Mouse (Mus musculus): Measurements from ENCODE around the gene Eif2d. TPM values are rescaled to one million over a fixed set of nuclear protein-coding genes. Genes with fewer than 3 reads are reported as not detected.
"Not testable (repeated sequence)": the region's sequence is repeated elsewhere in the genome, so short reads cannot be mapped to it uniquely, and the experiment has no call there.

The Eif2d gene
- polyA plus RNA-seq, 1 experiment from 2014 or later = 71.9 TPM

DNA sequence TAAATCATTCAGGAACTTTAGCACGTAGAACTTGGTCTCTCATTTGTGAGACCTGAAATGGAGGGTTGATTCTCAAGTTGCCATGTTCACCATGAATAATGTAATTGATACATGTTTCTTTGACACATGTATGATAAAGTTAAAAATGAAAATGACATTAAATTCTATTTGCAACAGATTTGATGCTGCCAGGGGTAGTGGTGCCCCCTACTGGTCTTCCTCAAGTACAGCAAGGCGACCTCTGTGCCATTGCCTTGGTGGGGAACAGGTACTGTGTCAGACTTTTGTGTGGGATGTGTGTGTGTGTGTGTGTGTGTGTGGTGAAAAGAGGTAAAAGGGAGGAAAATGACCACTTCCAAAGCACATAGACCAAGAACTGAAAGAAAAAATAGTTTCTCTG is 2.5 kb downstream of the Eif2d start:
- peaks cover 6% of the 10 kb centered on the region for H3K4me1 ChIP-seq (ENCODE audit: control insufficient read depth, insufficient read depth, low read length)
- no peak overlapping the region for H3K9ac ChIP-seq (replicated peaks; ENCODE audit: low read depth, low read length)
- no peak for ATAC-seq (ENCODE audit: insufficient number of reproducible peaks, insufficient read depth, low FRiP score, low read depth)
- no peak overlapping the region for H3K4me3 ChIP-seq (ENCODE audit: low read depth, low read length)
- H3K9me3 ChIP-seq (ENCODE audit: control insufficient read depth, low read depth, low read length) = no peaks in the 10 kb centered on the region
- H3K27me3 ChIP-seq (ENCODE audit: control insufficient read depth, insufficient read depth, low read length) = no peaks in the 10 kb centered on the region
- no peak overlapping the region for H3K27ac ChIP-seq (ENCODE audit: low read length)
- H3K4me2 ChIP-seq (replicated peaks; ENCODE audit: low read depth, low read length) = no peak overlapping the region
- WGBS = 51% methylated on average over 2 of the region's 2 CpGs
- H3K36me3 ChIP-seq (ENCODE audit: control insufficient read depth, insufficient read depth, low read length) = peaks cover 12% of the 10 kb centered on the region; the same call in 1 of the 2 replicates

DNA sequence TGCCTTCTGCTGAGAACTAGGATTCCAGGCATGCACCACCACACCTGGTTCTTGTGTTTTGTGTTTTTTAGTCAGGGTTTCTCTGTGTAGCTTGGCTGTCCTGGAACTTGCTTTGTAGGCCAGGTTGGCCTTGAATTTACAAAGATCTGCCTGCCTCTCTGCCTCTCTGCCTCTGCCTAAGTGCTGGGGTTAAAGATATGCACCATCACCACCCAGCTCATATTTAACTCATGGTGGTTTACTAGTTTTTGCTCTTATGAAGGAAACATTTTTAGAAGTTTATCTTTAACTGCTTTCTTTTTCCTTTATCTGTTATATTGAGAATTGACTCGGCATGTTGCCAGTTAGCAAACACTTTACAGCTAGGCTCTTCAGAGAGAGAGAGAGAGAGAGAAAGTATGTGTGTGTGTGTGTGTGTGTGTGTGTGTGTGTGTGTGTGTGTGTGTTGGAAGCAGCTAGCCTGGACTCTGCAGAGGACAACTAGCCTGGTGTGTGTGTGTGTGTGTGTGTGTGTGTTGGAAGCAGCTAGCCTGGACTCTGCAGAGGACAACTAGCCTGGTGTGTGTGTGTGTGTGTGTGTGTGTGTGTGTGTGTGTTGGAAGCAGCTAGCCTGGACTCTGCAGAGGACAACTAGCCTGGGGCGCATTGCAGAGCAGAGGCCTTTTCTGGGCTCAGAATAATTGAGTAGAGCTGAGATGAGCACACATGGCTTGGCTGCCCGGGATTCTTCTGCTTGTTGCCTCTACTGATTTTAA is 6.8 kb downstream of the Eif2d start:
- ATAC-seq (ENCODE audit: insufficient number of reproducible peaks, insufficient read depth, low FRiP score, low read depth) = not testable (repeated sequence)
- H3K36me3 ChIP-seq (ENCODE audit: control insufficient read depth, insufficient read depth, low read length) = peaks cover 40% of the 10 kb centered on the region

DNA sequence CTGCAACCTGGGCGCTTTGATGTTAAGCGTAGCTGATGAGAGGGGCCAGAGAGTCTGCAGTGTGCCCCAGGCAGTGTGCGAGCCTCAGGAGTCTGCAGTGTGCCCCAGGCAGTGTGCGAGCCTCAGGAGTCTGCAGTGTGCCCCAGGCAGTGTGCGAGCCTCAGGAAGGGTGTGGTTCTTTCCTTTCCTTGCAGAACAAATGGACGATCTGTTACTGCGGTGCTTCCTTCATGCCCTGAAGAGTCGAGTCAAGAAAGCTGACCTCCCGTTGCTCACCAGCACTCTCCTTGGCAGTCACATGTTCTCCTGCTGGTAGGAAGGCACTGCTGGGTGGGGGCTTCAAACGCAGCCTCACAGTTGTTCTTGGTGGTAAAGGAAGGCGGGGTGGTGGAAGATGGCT is 8.1 kb downstream of the Eif2d start:
- Histone ChIP-seq H3K4me2 (replicated peaks; ENCODE audit: low read depth, low read length) (no peak overlapping the region), H3K4me1 (ENCODE audit: control insufficient read depth, insufficient read depth, low read length) (no peaks in the 10 kb centered on the region), H3K36me3 (ENCODE audit: control insufficient read depth, insufficient read depth, low read length) (peaks cover 52% of the 10 kb centered on the region), H3K4me3 (ENCODE audit: low read depth, low read length) (no peak overlapping the region), H3K9me3 (ENCODE audit: control insufficient read depth, low read depth, low read length) (no peaks in the 10 kb centered on the region), H3K27me3 (ENCODE audit: control insufficient read depth, insufficient read depth, low read length) (no peaks in the 10 kb centered on the region), H3K27ac (ENCODE audit: low read length) (no peak overlapping the region), H3K9ac (replicated peaks; ENCODE audit: low read depth, low read length) (no peak overlapping the region)
- 82% methylated on average over 11 of the region's 11 CpGs for WGBS
- ATAC-seq (ENCODE audit: insufficient number of reproducible peaks, insufficient read depth, low FRiP score, low read depth) = no peak

More for the DNA sequence above, 6.8 kb downstream of the Eif2d start:
- H3K9me3 ChIP-seq (ENCODE audit: control insufficient read depth, low read depth, low read length); H3K27me3 ChIP-seq (ENCODE audit: control insufficient read depth, insufficient read depth, low read length); H3K4me3 ChIP-seq (ENCODE audit: low read depth, low read length); H3K9ac ChIP-seq (replicated peaks; ENCODE audit: low read depth, low read length); H3K27ac ChIP-seq (ENCODE audit: low read length); H3K4me2 ChIP-seq (replicated peaks; ENCODE audit: low read depth, low read length); H3K4me1 ChIP-seq (ENCODE audit: control insufficient read depth, insufficient read depth, low read length): not testable (repeated sequence)
- 81% methylated on average over 3 of the region's 3 CpGs for WGBS

DNA sequence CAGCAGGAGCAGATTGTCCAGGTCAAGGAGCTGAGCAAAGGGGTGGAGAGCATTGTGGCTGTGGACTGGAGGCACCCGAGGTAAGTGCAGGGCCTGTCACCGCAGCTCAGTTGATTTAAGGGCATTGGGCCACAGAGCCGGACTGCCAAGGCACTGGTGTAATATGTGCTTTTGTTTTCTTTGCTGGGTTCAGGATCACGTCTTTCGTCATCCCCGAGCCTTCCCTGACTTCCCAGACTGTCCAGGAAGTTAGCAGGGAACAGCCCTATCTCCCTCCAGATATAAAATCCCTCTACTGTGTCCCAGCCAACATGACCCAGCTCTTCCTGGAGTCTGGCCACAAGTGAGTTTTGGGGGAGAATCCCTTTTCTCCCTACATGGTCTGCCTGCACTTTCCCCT is 11.4 kb downstream of the Eif2d start:
- peaks cover 70% of the 10 kb centered on the region for H3K36me3 ChIP-seq (ENCODE audit: control insufficient read depth, insufficient read depth, low read length)
- 85% methylated on average over 6 of the region's 6 CpGs for WGBS

DNA sequence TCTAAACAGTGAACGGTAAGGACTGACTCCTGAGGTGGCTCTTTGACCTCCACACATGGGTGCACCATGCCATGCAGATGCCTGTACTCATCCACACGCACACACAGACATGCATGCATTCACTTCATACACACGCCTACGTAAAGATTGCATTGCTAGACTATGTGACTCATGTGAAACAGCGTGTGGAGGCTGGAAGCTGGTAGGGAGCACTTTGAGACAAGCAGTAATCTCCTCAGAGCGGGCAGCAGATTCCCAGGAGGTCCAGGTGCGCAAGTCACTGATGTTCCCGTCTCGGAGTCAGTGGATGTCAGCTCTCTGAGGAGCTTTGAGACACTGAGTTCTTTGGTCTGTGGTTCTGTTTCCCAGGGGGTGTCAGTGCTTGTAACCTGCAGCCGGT is 14.6 kb downstream of the Eif2d start:
- WGBS = 93% methylated on average over 10 of the region's 10 CpGs
- Histone ChIP-seq H3K9me3 (ENCODE audit: control insufficient read depth, low read depth, low read length) (no peaks in the 10 kb centered on the region), H3K36me3 (ENCODE audit: control insufficient read depth, insufficient read depth, low read length) (peaks cover 83% of the 10 kb centered on the region), H3K4me2 (replicated peaks; ENCODE audit: low read depth, low read length) (no peak overlapping the region), H3K4me3 (ENCODE audit: low read depth, low read length) (no peak overlapping the region), H3K4me1 (ENCODE audit: control insufficient read depth, insufficient read depth, low read length) (no peaks in the 10 kb centered on the region), H3K9ac (replicated peaks; ENCODE audit: low read depth, low read length) (no peak overlapping the region), H3K27ac (ENCODE audit: low read length) (no peak overlapping the region), H3K27me3 (ENCODE audit: control insufficient read depth, insufficient read depth, low read length) (no peaks in the 10 kb centered on the region)
- ATAC-seq (ENCODE audit: insufficient number of reproducible peaks, insufficient read depth, low FRiP score, low read depth) = no peak

More for the DNA sequence above, 11.4 kb downstream of the Eif2d start:
- H3K9me3 ChIP-seq (ENCODE audit: control insufficient read depth, low read depth, low read length) = no peaks in the 10 kb centered on the region
- no peaks in the 10 kb centered on the region for H3K27me3 ChIP-seq (ENCODE audit: control insufficient read depth, insufficient read depth, low read length)
- H3K4me3 ChIP-seq (ENCODE audit: low read depth, low read length) = no peak overlapping the region
- no peaks in the 10 kb centered on the region for H3K4me1 ChIP-seq (ENCODE audit: control insufficient read depth, insufficient read depth, low read length)
- no peak overlapping the region for H3K4me2 ChIP-seq (replicated peaks; ENCODE audit: low read depth, low read length)
- no peak overlapping the region for H3K27ac ChIP-seq (ENCODE audit: low read length)
- H3K9ac ChIP-seq (replicated peaks; ENCODE audit: low read depth, low read length) = no peak overlapping the region
- no peak for ATAC-seq (ENCODE audit: insufficient number of reproducible peaks, insufficient read depth, low FRiP score, low read depth)

DNA sequence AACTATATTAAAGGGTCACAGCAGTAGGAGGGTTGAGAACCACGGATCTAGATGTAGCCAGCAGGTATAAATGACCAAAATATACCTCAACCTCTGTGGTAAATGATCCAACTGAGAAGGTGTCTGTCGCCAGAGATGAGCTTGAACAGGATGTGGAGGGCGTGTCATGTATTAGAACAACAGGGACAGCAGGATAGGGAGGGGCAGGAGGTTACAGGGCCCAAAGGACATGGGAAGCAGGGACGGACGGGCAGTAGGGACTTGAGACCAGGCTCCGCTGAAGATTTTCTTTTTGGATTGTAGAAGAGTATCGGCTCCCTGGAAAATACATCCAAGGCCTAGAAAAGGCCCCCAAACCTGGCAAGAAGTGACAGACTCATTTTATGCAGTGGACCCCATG is 20.0 kb downstream of the Eif2d start:
- WGBS = 82% methylated on average over 7 of the region's 7 CpGs
- no peak overlapping the region for H3K9ac ChIP-seq (replicated peaks; ENCODE audit: low read depth, low read length)
- no peaks in the 10 kb centered on the region for H3K27me3 ChIP-seq (ENCODE audit: control insufficient read depth, insufficient read depth, low read length)
- peaks cover 70% of the 10 kb centered on the region for H3K36me3 ChIP-seq (ENCODE audit: control insufficient read depth, insufficient read depth, low read length)
- no peaks in the 10 kb centered on the region for H3K4me1 ChIP-seq (ENCODE audit: control insufficient read depth, insufficient read depth, low read length)
- no peak overlapping the region for H3K27ac ChIP-seq (ENCODE audit: low read length)
- H3K4me3 ChIP-seq (ENCODE audit: low read depth, low read length) = no peak overlapping the region
- H3K9me3 ChIP-seq (ENCODE audit: control insufficient read depth, low read depth, low read length) = no peaks in the 10 kb centered on the region
- no peak overlapping the region for H3K4me2 ChIP-seq (replicated peaks; ENCODE audit: low read depth, low read length)
- no peak for ATAC-seq (ENCODE audit: insufficient number of reproducible peaks, insufficient read depth, low FRiP score, low read depth)

DNA sequence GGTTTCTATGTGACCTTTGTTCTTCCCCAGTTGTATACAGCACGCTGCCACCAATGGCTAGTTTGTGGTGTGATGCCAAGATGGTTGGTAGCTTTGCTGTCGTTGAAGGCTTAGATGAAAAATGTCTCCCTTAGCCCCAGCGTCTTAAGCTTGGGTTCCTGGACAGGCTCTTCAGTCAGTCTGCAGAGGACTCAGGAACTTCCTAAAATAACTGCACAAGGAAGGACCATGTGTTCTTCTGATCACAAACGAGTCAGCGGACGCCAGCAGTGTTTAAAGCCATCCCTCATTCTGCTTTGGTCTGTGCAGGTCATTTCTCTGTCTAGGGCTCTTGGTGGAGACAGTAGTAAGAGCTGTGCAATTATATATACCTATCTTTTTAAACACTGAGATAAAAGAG is 20.8 kb downstream of the Eif2d start:
- no peaks in the 10 kb centered on the region for H3K27me3 ChIP-seq (ENCODE audit: control insufficient read depth, insufficient read depth, low read length)
- WGBS = 55% methylated on average over 6 of the region's 6 CpGs
- no peak overlapping the region for H3K4me3 ChIP-seq (ENCODE audit: low read depth, low read length)
- no peaks in the 10 kb centered on the region for H3K4me1 ChIP-seq (ENCODE audit: control insufficient read depth, insufficient read depth, low read length)
- no peaks in the 10 kb centered on the region for H3K9me3 ChIP-seq (ENCODE audit: control insufficient read depth, low read depth, low read length)
- ATAC-seq (ENCODE audit: insufficient number of reproducible peaks, insufficient read depth, low FRiP score, low read depth) = no peak
- no peak overlapping the region for H3K4me2 ChIP-seq (replicated peaks; ENCODE audit: low read depth, low read length)
- H3K36me3 ChIP-seq (ENCODE audit: control insufficient read depth, insufficient read depth, low read length) = peaks cover 64% of the 10 kb centered on the region
- no peak overlapping the region for H3K9ac ChIP-seq (replicated peaks; ENCODE audit: low read depth, low read length)
- H3K27ac ChIP-seq (ENCODE audit: low read length) = no peak overlapping the region

DNA sequence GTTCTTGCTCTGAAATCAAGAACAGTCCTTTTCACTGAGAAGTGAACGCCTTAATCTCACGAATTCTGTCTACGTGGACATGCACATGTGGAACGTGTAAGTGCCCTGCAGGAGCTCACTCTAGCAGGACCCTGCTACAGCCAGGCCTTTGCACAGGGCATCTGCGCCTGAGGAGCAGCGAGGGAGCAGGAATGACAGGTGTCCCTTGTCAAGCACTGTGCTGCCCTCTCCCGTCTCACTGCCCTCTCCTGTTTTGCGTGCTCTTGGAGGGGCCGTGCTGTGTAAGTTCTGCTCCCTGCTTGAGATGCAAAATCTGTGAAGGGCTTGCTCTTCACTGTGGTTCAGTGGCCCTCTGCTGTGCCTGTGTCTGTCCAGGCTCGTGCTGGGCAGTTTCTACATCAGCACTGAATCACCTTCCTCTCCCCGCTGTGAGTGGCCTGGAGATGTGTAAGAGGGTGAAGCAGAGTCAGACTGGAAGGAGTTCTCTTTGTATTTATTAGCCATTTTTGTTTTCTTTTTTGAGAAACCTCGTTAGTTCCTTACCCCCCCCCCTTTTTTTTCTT is 21.4 kb downstream of the Eif2d start:
- no peak for ATAC-seq (ENCODE audit: insufficient number of reproducible peaks, insufficient read depth, low FRiP score, low read depth)
- Histone ChIP-seq H3K4me1 (ENCODE audit: control insufficient read depth, insufficient read depth, low read length) (no peaks in the 10 kb centered on the region), H3K4me3 (ENCODE audit: low read depth, low read length) (no peak overlapping the region), H3K9me3 (ENCODE audit: control insufficient read depth, low read depth, low read length) (no peaks in the 10 kb centered on the region), H3K36me3 (ENCODE audit: control insufficient read depth, insufficient read depth, low read length) (peaks cover 63% of the 10 kb centered on the region), H3K4me2 (replicated peaks; ENCODE audit: low read depth, low read length) (no peak overlapping the region), H3K27ac (ENCODE audit: low read length) (no peak overlapping the region), H3K27me3 (ENCODE audit: control insufficient read depth, insufficient read depth, low read length) (no peaks in the 10 kb centered on the region), H3K9ac (replicated peaks; ENCODE audit: low read depth, low read length) (no peak overlapping the region)
- WGBS = 61% methylated on average over 12 of the region's 12 CpGs

DNA sequence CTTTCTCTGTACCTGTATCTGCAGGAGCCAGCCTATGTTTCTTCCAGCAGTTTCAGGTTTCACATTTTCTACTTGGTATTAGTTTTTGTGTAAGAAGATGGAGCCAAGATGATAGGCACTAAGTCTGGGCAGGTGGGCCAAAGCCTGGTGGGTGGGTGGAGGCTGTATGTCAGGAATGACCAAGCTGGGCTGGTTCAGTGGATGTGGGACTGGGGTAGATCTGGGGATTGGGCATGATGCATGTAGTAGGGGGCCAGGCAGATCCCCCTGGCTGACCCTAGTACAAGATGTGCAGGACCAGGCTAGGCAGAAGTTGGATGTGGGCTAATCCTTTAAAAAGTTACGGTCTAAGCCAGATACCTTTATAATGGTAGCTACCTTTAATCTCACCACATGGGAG is 22.2 kb downstream of the Eif2d start:
- Histone ChIP-seq H3K36me3 (ENCODE audit: control insufficient read depth, insufficient read depth, low read length) (peaks cover 59% of the 10 kb centered on the region), H3K4me3 (ENCODE audit: low read depth, low read length) (no peak overlapping the region), H3K4me2 (replicated peaks; ENCODE audit: low read depth, low read length) (no peak overlapping the region), H3K27ac (ENCODE audit: low read length) (no peak overlapping the region), H3K9ac (replicated peaks; ENCODE audit: low read depth, low read length) (no peak overlapping the region), H3K9me3 (ENCODE audit: control insufficient read depth, low read depth, low read length) (no peaks in the 10 kb centered on the region), H3K27me3 (ENCODE audit: control insufficient read depth, insufficient read depth, low read length) (no peaks in the 10 kb centered on the region), H3K4me1 (ENCODE audit: control insufficient read depth, insufficient read depth, low read length) (no peaks in the 10 kb centered on the region)
- no peak for ATAC-seq (ENCODE audit: insufficient number of reproducible peaks, insufficient read depth, low FRiP score, low read depth)
- WGBS = 96% methylated on average over 1 of the region's 1 CpGs
